18 mouse cellular contexts compared by ENCODE assay signal in genomic region chr17:67186879-67187278, GRCm38 (mm10).
A peak's percentile ranks its signal among the peaks of the same experiment; 100 is the strongest.
DNase-seq lines count a peak whose midpoint lies in the region; ATAC-seq and TF ChIP-seq lines count a peak whose summit lies in the region.
"Had no signal": no experiment of that assay in that cellular context is flagged by ENCODE, and none has a peak within 500 bp of the region (broad histone marks: within the 10 kb centered on the region; RNA-seq: fewer than 3 reads in every experiment).

No protein-coding gene starts in this region.

- H3K27me3 ChIP-seq in forebrain, embryonic 14.5 days (replicated peaks; ENCODE audit: control insufficient read depth, insufficient read depth, low read length), result no peaks in the 10 kb centered on the region
- no peaks in the 10 kb centered on the region for H3K27me3 ChIP-seq in forebrain, postnatal 0 days (ENCODE audit: insufficient read depth, low read length)
- no peaks in the 10 kb centered on the region for H3K27me3 ChIP-seq in midbrain, embryonic 11.5 days (ENCODE audit: control insufficient read depth, insufficient read depth, low read length)
- no peaks in the 10 kb centered on the region for H3K27me3 ChIP-seq in midbrain, embryonic 10.5 days (ENCODE audit: low read depth, poor library complexity, severe bottlenecking)
- H3K27me3 ChIP-seq: embryonic facial prominence, embryonic 12.5 days; forebrain, embryonic 13.5 days had no signal

- no peaks in the 10 kb centered on the region for H3K36me3 ChIP-seq in forebrain, embryonic 14.5 days (ENCODE audit: control insufficient read depth, insufficient read depth, low read length)
- no peaks in the 10 kb centered on the region for H3K36me3 ChIP-seq in forebrain, postnatal 0 days (ENCODE audit: insufficient read depth)
- H3K36me3 ChIP-seq in midbrain, embryonic 11.5 days (ENCODE audit: control insufficient read depth, insufficient read depth, low read length), result no peaks in the 10 kb centered on the region
- no peaks in the 10 kb centered on the region for H3K36me3 ChIP-seq in midbrain, embryonic 10.5 days
- H3K36me3 ChIP-seq: embryonic facial prominence, embryonic 10.5 days; embryonic facial prominence, embryonic 12.5 days had no signal

- WGBS in forebrain, embryonic 14.5 days, result 75% methylated on average over 6 of the region's 6 CpGs
- 61% methylated on average over 6 of the region's 6 CpGs for WGBS in forebrain, postnatal 0 days
- WGBS in midbrain, embryonic 11.5 days, result 79% methylated on average over 6 of the region's 6 CpGs
- 82% methylated on average over 6 of the region's 6 CpGs for WGBS in midbrain, embryonic 10.5 days

- no peaks in the 10 kb centered on the region for H3K4me1 ChIP-seq in forebrain, embryonic 14.5 days (ENCODE audit: control insufficient read depth, insufficient read depth, low read length)
- H3K4me1 ChIP-seq in forebrain, postnatal 0 days (ENCODE audit: insufficient read depth), result no peaks in the 10 kb centered on the region
- H3K4me1 ChIP-seq in midbrain, embryonic 11.5 days (ENCODE audit: control insufficient read depth, insufficient read depth, low read length), result no peaks in the 10 kb centered on the region
- no peaks in the 10 kb centered on the region for H3K4me1 ChIP-seq in midbrain, embryonic 10.5 days
- H3K4me1 ChIP-seq: embryonic facial prominence, embryonic 10.5 days; embryonic facial prominence, embryonic 12.5 days; forebrain, embryonic 13.5 days had no signal

- peak; percentile 6 for DNase-seq in forebrain, embryonic 14.5 days (ENCODE audit: low spot score)
- no peak for DNase-seq in forebrain, postnatal 0 days
- peak; percentile 45 for DNase-seq in midbrain, embryonic 11.5 days (ENCODE audit: low spot score, missing footprints)
- no peak for DNase-seq in midbrain, embryonic 10.5 days (ENCODE audit: low spot score)
- peak; percentile 8 for DNase-seq in brain, adult 2 months (ENCODE audit: low read depth, low spot score)
- no peak for DNase-seq in retina, postnatal 1 day
- DNase-seq: adrenal gland, adult 2 months; adrenal gland, postnatal 10 days; adrenal gland, postnatal 25 days; cerebellum, adult 11-12 months; cerebellum, adult 2 months; cerebellum, adult 9-10 months; cerebellum, postnatal 10 days; cerebellum, postnatal 25 days had no signal

- H3K27ac ChIP-seq in forebrain, embryonic 14.5 days (ENCODE audit: low read depth, low read length), result no peak overlapping the region
- no peak overlapping the region for H3K27ac ChIP-seq in forebrain, postnatal 0 days (ENCODE audit: low read depth, low read length)
- H3K27ac ChIP-seq in midbrain, embryonic 11.5 days (ENCODE audit: low read depth, low read length), result no peak overlapping the region
- H3K27ac ChIP-seq in midbrain, embryonic 10.5 days (replicated peaks), result no peak overlapping the region
- H3K27ac ChIP-seq: embryonic facial prominence, embryonic 10.5 days; embryonic facial prominence, embryonic 12.5 days; forebrain, embryonic 13.5 days had no signal

- H3K4me2 ChIP-seq in forebrain, embryonic 14.5 days (ENCODE audit: low read length), result no peak overlapping the region
- H3K4me2 ChIP-seq in forebrain, postnatal 0 days (ENCODE audit: low read depth), result no peak overlapping the region
- no peak overlapping the region for H3K4me2 ChIP-seq in midbrain, embryonic 11.5 days
- H3K4me2 ChIP-seq: embryonic facial prominence, embryonic 12.5 days; forebrain, embryonic 13.5 days had no signal

- no peak overlapping the region for H3K9ac ChIP-seq in forebrain, embryonic 14.5 days (ENCODE audit: low read length)
- H3K9ac ChIP-seq in forebrain, postnatal 0 days, result no peak overlapping the region
- no peak overlapping the region for H3K9ac ChIP-seq in midbrain, embryonic 11.5 days (ENCODE audit: low read length)
- H3K9ac ChIP-seq: embryonic facial prominence, embryonic 12.5 days; forebrain, embryonic 13.5 days had no signal

- H3K4me3 ChIP-seq in forebrain, embryonic 14.5 days (ENCODE audit: low read depth, low read length), result no peak overlapping the region
- no peak overlapping the region for H3K4me3 ChIP-seq in forebrain, postnatal 0 days (ENCODE audit: low read depth, low read length)
- H3K4me3 ChIP-seq in midbrain, embryonic 11.5 days (ENCODE audit: low read depth, low read length), result no peak overlapping the region
- no peak overlapping the region for H3K4me3 ChIP-seq in midbrain, embryonic 10.5 days
- H3K4me3 ChIP-seq: embryonic facial prominence, embryonic 10.5 days; embryonic facial prominence, embryonic 12.5 days; forebrain, embryonic 13.5 days had no signal

- no peaks in the 10 kb centered on the region for H3K9me3 ChIP-seq in forebrain, embryonic 14.5 days (replicated peaks; ENCODE audit: control insufficient read depth, low read length)
- H3K9me3 ChIP-seq in forebrain, postnatal 0 days (ENCODE audit: low read length), result no peaks in the 10 kb centered on the region
- no peaks in the 10 kb centered on the region for H3K9me3 ChIP-seq in midbrain, embryonic 11.5 days (ENCODE audit: control insufficient read depth, low read length)
- H3K9me3 ChIP-seq in midbrain, embryonic 10.5 days (replicated peaks), result no peaks in the 10 kb centered on the region
- H3K9me3 ChIP-seq: embryonic facial prominence, embryonic 10.5 days; embryonic facial prominence, embryonic 12.5 days; forebrain, embryonic 13.5 days had no signal

- TF ChIP-seq CTCF in forebrain, postnatal 0 days (IDR thresholded peaks at IDR 0.05; ENCODE audit: low read depth), result no peak

- no peak for ATAC-seq in forebrain, embryonic 14.5 days
- ATAC-seq in forebrain, postnatal 0 days, result no peak
- no peak for ATAC-seq in midbrain, embryonic 11.5 days (ENCODE audit: low FRiP score)
- ATAC-seq: forebrain, embryonic 13.5 days; forebrain, embryonic 16.5 days had no signal

Comparison
In these comparisons a context has a peak if more than half of its experiments do, and no peak if none do; other contexts are left out.
1. DNase-seq: peak in forebrain, embryonic 14.5 days (single experiment), midbrain, embryonic 11.5 days (single experiment) and brain, adult 2 months (single experiment); none in forebrain, postnatal 0 days (single experiment), midbrain, embryonic 10.5 days (single experiment) and retina, postnatal 1 day (single experiment).